Mouse (Mus musculus): ENCODE results near the gene Gm21970. TPM values are rescaled to one million over a fixed set of nuclear protein-coding genes. Genes with fewer than 3 reads are reported as not detected.
"Not testable (repeated sequence)": the region's sequence is repeated elsewhere in the genome, so short reads cannot be mapped to it uniquely, and the experiment has no call there.

Gm21970 gene
- polyA plus RNA-seq, 1 experiment from 2014 or later, result not detected

GRCm38 (mm10) chr16:91427461-91427860, 35.9 kb downstream of the Gm21970 start:
- no peaks in the 10 kb centered on the region for H3K27me3 ChIP-seq
- H3K27ac ChIP-seq, result no peak overlapping the region
- H3K9me3 ChIP-seq, result no peaks in the 10 kb centered on the region; the same call in 1 of the 2 replicates
- H3K4me1 ChIP-seq, result no peaks in the 10 kb centered on the region
- H3K9ac ChIP-seq, result no peak overlapping the region
- peaks cover 12% of the 10 kb centered on the region for H3K36me3 ChIP-seq
- no peak for ATAC-seq (ENCODE audit: insufficient number of reproducible peaks, insufficient read depth, low FRiP score, low TSS enrichment)
- WGBS, result 72% methylated on average over 5 of the region's 5 CpGs
- no peak overlapping the region for H3K4me3 ChIP-seq
- H3K4me2 ChIP-seq (replicated peaks), result no peak overlapping the region

- Histone ChIP-seq H3K4me1 (0 out of 2 replicates have a peak, but pooled peaks cover 2% of the 10 kb centered on the region), H3K4me2 (replicated peaks) (no peak overlapping the region), H3K36me3 (peaks cover 12% of the 10 kb centered on the region), H3K27ac (no peak overlapping the region), H3K4me3 (no peak overlapping the region), H3K27me3 (no peaks in the 10 kb centered on the region), H3K9me3 (no peaks in the 10 kb centered on the region; the same call in 1 of the 2 replicates), H3K9ac (no peak overlapping the region)
- ATAC-seq (ENCODE audit: insufficient number of reproducible peaks, insufficient read depth, low FRiP score, low TSS enrichment), result no peak
- WGBS, result 57% methylated on average over 8 of the region's 8 CpGs
These were observed 36.8 kb downstream of the Gm21970 start for GRCm38 (mm10) chr16:91428259-91428865.

- Histone ChIP-seq H3K27me3 (no peaks in the 10 kb centered on the region), H3K27ac (no peak overlapping the region), H3K4me2 (replicated peaks) (no peak overlapping the region), H3K4me1 (0 out of 2 replicates have a peak, but pooled peaks cover 2% of the 10 kb centered on the region), H3K9ac (no peak overlapping the region), H3K4me3 (no peak overlapping the region), H3K9me3 (no peaks in the 10 kb centered on the region), H3K36me3 (no peaks in the 10 kb centered on the region)
- WGBS, result 42% methylated on average over 5 of the region's 5 CpGs
- no peak for ATAC-seq (ENCODE audit: insufficient number of reproducible peaks, insufficient read depth, low FRiP score, low TSS enrichment)
These were observed 41.3 kb downstream of the Gm21970 start for GRCm38 (mm10) chr16:91432720-91433328.

DNA sequence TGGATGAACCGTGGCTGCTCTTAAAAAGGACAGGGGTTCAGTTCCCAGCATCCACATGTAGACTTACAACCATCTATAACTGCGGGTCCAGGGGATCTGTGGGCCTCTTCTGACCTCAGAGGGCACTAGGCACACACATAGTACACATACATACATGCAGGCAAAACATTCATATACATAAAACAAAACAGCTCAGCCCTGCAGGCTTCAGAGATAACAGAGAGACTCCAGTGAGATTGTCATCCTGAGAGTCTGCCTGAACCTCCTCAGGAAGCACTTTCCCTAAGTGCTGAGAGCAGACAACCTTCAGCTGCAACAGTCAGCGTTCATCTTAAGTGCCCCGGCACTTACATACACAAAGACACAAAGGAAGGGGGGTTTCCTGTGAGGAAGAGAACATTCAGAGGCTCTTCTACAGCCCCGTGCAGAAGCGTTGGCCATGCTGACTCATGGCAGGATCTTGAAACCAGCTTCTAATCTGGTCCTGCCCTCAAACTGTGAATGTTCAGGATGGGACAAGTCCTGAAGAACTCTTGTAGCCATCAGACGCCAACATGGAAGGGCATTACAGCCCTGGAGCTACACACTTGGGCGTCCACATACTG, 41.9 kb downstream of the Gm21970 start:
- Histone ChIP-seq H3K9ac (no peak overlapping the region), H3K27me3 (no peaks in the 10 kb centered on the region), H3K27ac (no peak overlapping the region), H3K4me3 (no peak overlapping the region), H3K4me2 (replicated peaks) (no peak overlapping the region), H3K4me1 (0 out of 2 replicates have a peak, but pooled peaks cover 2% of the 10 kb centered on the region), H3K36me3 (no peaks in the 10 kb centered on the region), H3K9me3 (no peaks in the 10 kb centered on the region)
- ATAC-seq (ENCODE audit: insufficient number of reproducible peaks, insufficient read depth, low FRiP score, low TSS enrichment), result no peak
- WGBS, result 63% methylated on average over 8 of the region's 8 CpGs

- H3K4me2 ChIP-seq (replicated peaks), result no peak overlapping the region
- 92% methylated on average over 3 of the region's 3 CpGs for WGBS
- H3K4me3 ChIP-seq, result no peak overlapping the region
- no peak for ATAC-seq (ENCODE audit: insufficient number of reproducible peaks, insufficient read depth, low FRiP score, low TSS enrichment)
- H3K9ac ChIP-seq, result no peak overlapping the region
- 0 out of 2 replicates have a peak, but pooled peaks cover 2% of the 10 kb centered on the region for H3K4me1 ChIP-seq
- H3K36me3 ChIP-seq, result no peaks in the 10 kb centered on the region
- no peaks in the 10 kb centered on the region for H3K27me3 ChIP-seq
- no peak overlapping the region for H3K27ac ChIP-seq
- no peaks in the 10 kb centered on the region for H3K9me3 ChIP-seq
These were observed 42.6 kb downstream of the Gm21970 start for GRCm38 (mm10) chr16:91434119-91434518.

- no peak for ATAC-seq (ENCODE audit: insufficient number of reproducible peaks, insufficient read depth, low FRiP score, low TSS enrichment)
- no peak overlapping the region for H3K4me2 ChIP-seq (replicated peaks)
- no peak overlapping the region for H3K9ac ChIP-seq
- 0 out of 2 replicates have a peak, but pooled peaks cover 2% of the 10 kb centered on the region for H3K4me1 ChIP-seq
- H3K27me3 ChIP-seq, result no peaks in the 10 kb centered on the region
- no peak overlapping the region for H3K27ac ChIP-seq
- H3K9me3 ChIP-seq, result no peaks in the 10 kb centered on the region
- 59% methylated on average over 3 of the region's 3 CpGs for WGBS
- no peaks in the 10 kb centered on the region for H3K36me3 ChIP-seq
- no peak overlapping the region for H3K4me3 ChIP-seq
These were observed 46.6 kb downstream of the Gm21970 start for GRCm38 (mm10) chr16:91438081-91438480.

DNA sequence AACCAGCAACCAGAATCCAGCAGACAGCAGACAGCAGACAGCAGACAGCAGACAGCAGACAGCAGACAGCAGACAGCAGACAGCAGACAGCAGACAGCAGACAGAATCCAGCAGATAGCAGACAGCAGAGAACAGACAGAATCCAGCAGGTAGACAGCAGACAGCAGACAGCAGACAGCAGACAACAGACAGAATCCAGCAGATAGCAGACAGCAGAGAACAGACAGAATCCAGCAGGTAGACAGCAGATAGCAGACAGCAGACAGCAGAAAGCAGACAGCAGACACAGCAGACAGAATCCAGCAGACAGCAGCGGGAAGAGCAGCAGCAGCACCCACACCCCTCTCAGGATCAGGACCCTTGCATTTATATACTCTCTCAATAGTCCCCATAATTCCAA, 47.1 kb downstream of the Gm21970 start:
- not testable (repeated sequence) for H3K4me3 ChIP-seq; H3K27me3 ChIP-seq; H3K27ac ChIP-seq; ATAC-seq (ENCODE audit: insufficient number of reproducible peaks, insufficient read depth, low FRiP score, low TSS enrichment); H3K4me1 ChIP-seq; H3K9ac ChIP-seq; H3K4me2 ChIP-seq (replicated peaks); H3K9me3 ChIP-seq; H3K36me3 ChIP-seq
- 92% methylated on average over 1 of the region's 1 CpGs for WGBS

DNA sequence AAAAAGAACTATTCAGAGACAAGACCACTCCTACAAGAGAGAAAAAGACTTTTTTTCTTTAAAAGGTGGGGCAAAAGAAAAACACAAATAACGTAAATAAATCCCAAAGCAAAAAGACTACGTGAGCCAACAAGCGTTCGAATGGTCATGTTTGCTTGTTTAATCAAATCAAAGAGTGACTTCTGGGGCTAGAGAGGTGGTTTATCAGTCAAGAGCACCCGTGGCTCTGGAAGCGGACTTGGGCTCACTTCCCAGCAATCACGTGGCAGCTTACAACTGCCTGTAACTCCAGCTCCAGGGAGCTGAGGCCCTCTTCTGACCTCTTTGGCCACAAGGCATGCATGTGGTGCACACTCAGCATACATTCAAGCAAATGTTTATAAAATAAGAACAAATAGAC, 49.8 kb downstream of the Gm21970 start:
- no peak for ATAC-seq (ENCODE audit: insufficient number of reproducible peaks, insufficient read depth, low FRiP score, low TSS enrichment)
- no peaks in the 10 kb centered on the region for H3K9me3 ChIP-seq
- H3K4me3 ChIP-seq, result no peak overlapping the region
- no peak overlapping the region for H3K4me2 ChIP-seq (replicated peaks)
- H3K36me3 ChIP-seq, result no peaks in the 10 kb centered on the region
- H3K27me3 ChIP-seq, result no peaks in the 10 kb centered on the region
- no peaks in the 10 kb centered on the region for H3K4me1 ChIP-seq
- 58% methylated on average over 7 of the region's 7 CpGs for WGBS
- no peak overlapping the region for H3K9ac ChIP-seq
- no peak overlapping the region for H3K27ac ChIP-seq

DNA sequence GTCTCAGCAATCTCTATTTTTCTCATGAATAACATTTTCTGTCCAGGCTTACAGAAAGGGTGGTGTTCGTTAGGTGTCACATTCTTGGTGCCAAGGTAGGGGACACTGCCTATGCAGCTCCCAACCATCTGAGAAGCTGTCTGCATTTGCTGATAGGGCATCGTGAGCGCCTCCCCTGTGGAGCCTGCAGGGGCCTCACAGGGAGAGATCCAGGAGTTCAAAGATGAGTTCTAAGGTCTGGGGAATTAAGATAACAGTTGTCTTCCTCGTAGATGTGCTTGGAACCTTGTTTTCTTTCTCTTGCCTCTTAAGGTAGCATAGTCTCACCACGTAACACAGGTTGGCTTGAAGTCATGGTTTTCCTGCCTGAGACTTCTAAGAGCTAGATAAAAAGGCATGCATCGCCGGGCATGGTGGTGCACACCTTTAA, 50.3 kb downstream of the Gm21970 start:
- Histone ChIP-seq H3K4me1 (peaks cover under 1% of the 10 kb centered on the region; the same call in 1 of the 2 replicates), H3K27me3 (no peaks in the 10 kb centered on the region), H3K36me3 (no peaks in the 10 kb centered on the region), H3K27ac (no peak overlapping the region), H3K4me3 (no peak overlapping the region), H3K9me3 (no peaks in the 10 kb centered on the region), H3K4me2 (replicated peaks) (no peak overlapping the region), H3K9ac (no peak overlapping the region)
- ATAC-seq (ENCODE audit: insufficient number of reproducible peaks, insufficient read depth, low FRiP score, low TSS enrichment), result no peak
- whole genome bisulfite sequencing, result 82% methylated on average over 7 of the region's 7 CpGs

DNA sequence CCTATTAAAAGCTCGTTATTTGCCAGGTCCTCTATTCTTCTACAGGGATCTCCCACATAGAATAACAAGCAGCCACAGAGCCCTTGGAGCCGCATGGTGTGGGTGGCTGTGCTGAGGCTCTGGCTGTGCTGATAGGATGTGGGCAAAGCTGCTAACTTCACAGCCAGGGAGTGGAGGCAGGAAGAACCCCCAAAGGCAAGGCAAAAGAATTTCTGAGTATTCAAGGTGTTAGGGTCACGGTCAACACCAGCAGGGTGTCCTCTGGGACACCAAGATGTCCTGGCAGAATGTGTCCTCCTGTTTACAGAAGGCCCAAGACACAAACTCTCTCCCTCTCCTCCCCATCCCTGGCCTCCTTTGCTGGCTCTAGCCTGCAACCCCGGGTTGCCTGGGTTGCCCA, 50.9 kb downstream of the Gm21970 start:
- no peak overlapping the region for H3K9ac ChIP-seq
- no peaks in the 10 kb centered on the region for H3K36me3 ChIP-seq
- no peak overlapping the region for H3K4me3 ChIP-seq
- peaks cover 5% of the 10 kb centered on the region; the same call in 1 of the 2 replicates for H3K4me1 ChIP-seq
- H3K9me3 ChIP-seq, result no peaks in the 10 kb centered on the region
- H3K27ac ChIP-seq, result no peak overlapping the region
- WGBS, result 73% methylated on average over 4 of the region's 4 CpGs
- no peaks in the 10 kb centered on the region for H3K27me3 ChIP-seq
- ATAC-seq (ENCODE audit: insufficient number of reproducible peaks, insufficient read depth, low FRiP score, low TSS enrichment), result no peak
- H3K4me2 ChIP-seq (replicated peaks), result no peak overlapping the region

GRCm38 (mm10) chr16:91443211-91443611, 51.7 kb downstream of the Gm21970 start:
- peaks cover 5% of the 10 kb centered on the region; the same call in 1 of the 2 replicates for H3K4me1 ChIP-seq
- H3K9me3 ChIP-seq, result no peaks in the 10 kb centered on the region
- no peaks in the 10 kb centered on the region for H3K36me3 ChIP-seq
- H3K27ac ChIP-seq, result no peak overlapping the region
- H3K27me3 ChIP-seq, result no peaks in the 10 kb centered on the region
- H3K9ac ChIP-seq, result no peak overlapping the region
- WGBS, result 40% methylated on average over 8 of the region's 8 CpGs
- no peak for ATAC-seq (ENCODE audit: insufficient number of reproducible peaks, insufficient read depth, low FRiP score, low TSS enrichment)
- H3K4me2 ChIP-seq (replicated peaks), result no peak overlapping the region
- no peak overlapping the region for H3K4me3 ChIP-seq

- Histone ChIP-seq H3K27ac (no peak overlapping the region), H3K9me3 (no peaks in the 10 kb centered on the region), H3K4me2 (replicated peaks) (no peak overlapping the region), H3K27me3 (no peaks in the 10 kb centered on the region), H3K4me1 (peaks cover 5% of the 10 kb centered on the region; the same call in 1 of the 2 replicates), H3K36me3 (no peaks in the 10 kb centered on the region), H3K9ac (no peak overlapping the region), H3K4me3 (no peak overlapping the region)
- WGBS, result 83% methylated on average over 4 of the region's 4 CpGs
- no peak for ATAC-seq (ENCODE audit: insufficient number of reproducible peaks, insufficient read depth, low FRiP score, low TSS enrichment)
These were observed 53.3 kb downstream of the Gm21970 start for GRCm38 (mm10) chr16:91444847-91445246.
